Mouse (Mus musculus) limb, embryonic 15.5 days (tissue): Measurements from ENCODE around the gene Capza1. TPM values are rescaled to one million over a fixed set of nuclear protein-coding genes. Genes with fewer than 3 reads are reported as not detected.

Experiments
- ATAC-seq: fragments of 200-750 bp; cut with Nextera tagmentation; 2 replicates; pipeline ENCODE4 v1.8.0; 2017; ENCODE audit warnings: low read depth, moderate TSS enrichment; ENCODE audit not compliant: insufficient number of reproducible peaks, low FRiP score, low TSS enrichment
- H3K27ac ChIP-seq: fragments of 300-500 bp; sonication (generic); 2 replicates; pipeline ENCODE4 v1.5.1; 2015; ENCODE audit warnings: moderate library complexity, mild to moderate bottlenecking, inconsistent platforms
- H3K27me3 ChIP-seq: fragments of 300-500 bp; sonication (generic); 2 replicates; pipeline ENCODE4 v1.6.1; 2015; ENCODE audit warnings: inconsistent platforms
- H3K36me3 ChIP-seq: fragments of 300-500 bp; sonication (generic); 2 replicates; pipeline ENCODE4 v1.6.1; 2015; ENCODE audit warnings: inconsistent platforms
- H3K4me1 ChIP-seq: fragments of 300-500 bp; sonication (generic); 2 replicates; pipeline ENCODE4 v1.6.1; 2015; ENCODE audit warnings: inconsistent platforms
- H3K4me2 ChIP-seq: fragments of 300-500 bp; sonication (generic); 2 replicates; pipeline ENCODE4 v1.6.1; 2015; ENCODE audit warnings: mild to moderate bottlenecking, inconsistent platforms
- H3K4me3 ChIP-seq: fragments of 300-500 bp; sonication (generic); 2 replicates; pipeline ENCODE4 v1.5.1; 2015; ENCODE audit warnings: mild to moderate bottlenecking, inconsistent platforms
- H3K9ac ChIP-seq: fragments of 300-500 bp; sonication (generic); 2 replicates; pipeline ENCODE4 v1.6.1; 2015; ENCODE audit warnings: inconsistent platforms
- H3K9me3 ChIP-seq: fragments of 300-500 bp; sonication (generic); 2 replicates; pipeline ENCODE4 v1.6.1; 2016; ENCODE audit warnings: inconsistent platforms
- WGBS: fragments of 180-500 bp; shearing (Covaris S2); methylation state at CpG from one replicate; pipeline ENCODE4 v1.1.7; 2015; 5-methylcytosine and 5-hydroxymethylcytosine counted together
- polyA plus RNA-seq: library from polyadenylated mRNA; unstranded; fragments of >200 nt; fragmentation: Nextera tagmentation; extraction: Ambion mirVana; gene quantifications from 2 replicates; pipeline ENCODE4 v1.2.1, GENCODE M21; 2015

Capza1 gene
- polyA plus RNA-seq, 1 experiment from 2014 or later = 194 TPM

GRCm38 (mm10) chr3:104783971-104784500 lies 80.3 kb downstream of the Capza1 start:
- H3K36me3 ChIP-seq = no peaks in the 10 kb centered on the region
- no peak overlapping the region for H3K4me2 ChIP-seq
- no peak overlapping the region for H3K27ac ChIP-seq
- WGBS = 43% methylated on average over 14 of the region's 14 CpGs
- no peaks in the 10 kb centered on the region for H3K9me3 ChIP-seq
- peaks cover 58% of the 10 kb centered on the region for H3K27me3 ChIP-seq
- H3K9ac ChIP-seq = no peak overlapping the region
- no peak for ATAC-seq
- peaks cover 29% of the 10 kb centered on the region for H3K4me1 ChIP-seq
- H3K4me3 ChIP-seq = no peak overlapping the region

- Histone ChIP-seq H3K9ac (no peak overlapping the region), H3K4me2 (peak overlapping the region; percentile 98), H3K36me3 (no peaks in the 10 kb centered on the region), H3K9me3 (no peaks in the 10 kb centered on the region), H3K4me1 (peaks cover 28% of the 10 kb centered on the region), H3K27ac (no peak overlapping the region), H3K27me3 (peaks cover 74% of the 10 kb centered on the region), H3K4me3 (peak overlapping the region; percentile 52)
- 21% methylated on average over 12 of the region's 12 CpGs for WGBS
- ATAC-seq = no peak
Measured at GRCm38 (mm10) chr3:104782061-104782681, 82.1 kb downstream of the Capza1 start.

DNA sequence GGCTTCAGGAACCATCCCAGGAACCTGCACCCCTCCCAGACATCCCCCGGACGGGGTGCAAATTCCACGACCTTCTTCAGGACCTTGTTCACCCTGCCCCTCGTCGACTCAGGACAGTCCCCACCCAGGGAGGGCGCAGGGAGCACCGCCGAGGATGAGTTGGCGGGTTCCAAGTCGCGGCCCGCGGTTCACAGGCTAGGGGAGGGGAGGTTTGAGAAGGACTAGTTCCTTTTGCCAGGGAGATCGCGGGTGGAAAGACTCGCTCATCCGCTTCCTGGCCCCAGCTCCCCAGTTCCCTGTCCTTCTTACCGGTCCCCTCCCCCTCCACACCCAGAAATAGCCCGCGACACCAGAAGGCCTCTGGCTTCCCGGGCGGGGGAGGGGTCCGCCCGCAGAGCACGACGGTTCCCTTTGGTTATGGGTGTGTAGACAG lies 82.8 kb downstream of the Capza1 start, which contains the start of gene Fam19a3:
Fam19a3 (minus strand) TSS at position 370 of the 433 bp plus-strand sequence.
- under 1% methylated on average over 26 of the region's 26 CpGs for WGBS
- Histone ChIP-seq H3K4me2 (peak within 1 kb of the TSS; percentile 98), H3K27ac (no peak within 1 kb of the TSS), H3K9me3 (no peaks in the 10 kb centered on the region), H3K36me3 (no peaks in the 10 kb centered on the region), H3K4me1 (peaks cover 31% of the 10 kb centered on the region), H3K9ac (peak within 1 kb of the TSS; percentile 41), H3K27me3 (peaks cover 80% of the 10 kb centered on the region), H3K4me3 (peak within 1 kb of the TSS; percentile 52)
- ATAC-seq = no peak

DNA sequence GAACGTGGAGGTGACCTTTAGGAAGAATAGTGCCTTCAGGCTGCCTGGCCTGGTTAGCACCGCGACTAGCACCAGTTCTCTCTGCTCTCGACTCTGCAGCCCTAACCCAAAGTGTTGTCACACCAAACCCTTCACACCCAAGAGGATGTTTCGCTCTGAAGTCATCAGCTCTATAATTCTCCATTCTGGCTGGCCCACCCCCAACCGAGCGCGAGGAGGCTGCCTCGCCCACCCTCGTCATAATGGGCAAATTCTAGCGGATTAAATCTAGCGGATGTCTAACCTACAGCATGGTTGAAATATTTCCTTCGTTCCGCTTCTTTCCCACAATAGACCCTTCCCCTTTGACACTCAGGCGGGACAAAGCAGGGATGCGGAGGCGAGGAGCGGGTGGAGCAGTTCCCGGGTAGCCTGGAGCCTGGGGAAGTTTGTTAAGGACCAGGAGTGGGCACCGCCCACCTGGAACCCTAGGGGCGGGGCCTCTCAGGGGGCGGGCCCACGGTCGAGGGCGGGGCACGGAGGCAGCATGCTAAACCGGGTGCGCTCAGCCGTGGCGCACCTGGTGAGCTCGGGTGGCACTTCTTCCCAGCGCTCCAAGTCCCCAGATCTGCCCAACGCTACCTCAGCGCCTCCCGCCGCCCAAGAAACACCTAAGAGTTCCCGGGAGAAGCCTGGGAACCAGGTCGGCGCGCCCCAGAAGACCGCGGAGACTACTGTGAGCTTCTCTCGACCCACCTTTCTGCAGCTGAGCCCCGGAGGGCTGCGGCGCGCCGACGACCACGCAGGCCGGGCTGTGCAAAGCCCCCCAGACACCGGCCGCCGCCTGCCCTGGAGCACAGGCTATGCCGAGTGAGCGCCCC lies 83.5 kb downstream of the Capza1 start, which contains the start of gene Ppm1j:
Ppm1j (plus strand) TSS at position 496 of the 860 bp plus-strand sequence.
- H3K4me2 ChIP-seq = peak within 1 kb of the TSS; percentile 98
- peak within 1 kb of the TSS; percentile 41 for H3K9ac ChIP-seq
- no peak within 1 kb of the TSS for H3K27ac ChIP-seq
- no peaks in the 10 kb centered on the region for H3K36me3 ChIP-seq
- peak; percentile 66 for ATAC-seq
- H3K27me3 ChIP-seq = peaks cover 86% of the 10 kb centered on the region
- H3K4me1 ChIP-seq = peaks cover 31% of the 10 kb centered on the region
- WGBS = 1% methylated on average over 56 of the region's 56 CpGs
- H3K4me3 ChIP-seq = peak within 1 kb of the TSS; percentile 52
- H3K9me3 ChIP-seq = no peaks in the 10 kb centered on the region

DNA sequence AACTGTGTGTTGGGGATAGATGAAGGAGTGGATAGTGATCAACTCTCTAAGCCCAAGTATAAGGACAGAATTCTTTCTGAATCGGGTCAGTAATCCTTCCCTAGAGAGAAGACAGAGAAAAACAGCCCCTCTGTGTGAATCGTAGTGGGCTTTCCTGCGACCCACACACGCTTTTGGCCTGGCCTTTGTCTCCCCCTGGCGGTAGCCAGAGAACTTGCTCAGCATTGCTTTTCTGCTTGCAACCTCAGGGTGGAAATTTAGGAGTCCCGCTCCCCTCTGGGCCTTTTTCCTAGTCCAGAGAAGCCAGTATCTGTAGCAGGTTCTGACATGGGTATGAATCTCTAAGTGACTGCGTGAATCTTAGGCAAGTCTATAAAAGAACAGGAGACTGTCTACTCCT lies 84.4 kb downstream of the Capza1 start:
- H3K27me3 ChIP-seq = peaks cover 83% of the 10 kb centered on the region
- H3K4me1 ChIP-seq = peaks cover 31% of the 10 kb centered on the region
- H3K9me3 ChIP-seq = no peaks in the 10 kb centered on the region
- no peak overlapping the region for H3K4me2 ChIP-seq
- H3K27ac ChIP-seq = no peak overlapping the region
- ATAC-seq = no peak
- H3K4me3 ChIP-seq = no peak overlapping the region
- WGBS = 1% methylated on average over 7 of the region's 7 CpGs
- H3K36me3 ChIP-seq = no peaks in the 10 kb centered on the region
- no peak overlapping the region for H3K9ac ChIP-seq

- Histone ChIP-seq H3K4me3 (peak overlapping the region; percentile 39), H3K4me2 (peak overlapping the region; percentile 72), H3K27ac (no peak overlapping the region), H3K9me3 (no peaks in the 10 kb centered on the region), H3K36me3 (no peaks in the 10 kb centered on the region), H3K4me1 (peaks cover 33% of the 10 kb centered on the region), H3K9ac (peak overlapping the region; percentile 31; the same call in 1 of the 2 replicates), H3K27me3 (peaks cover 62% of the 10 kb centered on the region)
- no peak for ATAC-seq
- WGBS = under 1% methylated on average over 20 of the region's 20 CpGs
Measured at GRCm38 (mm10) chr3:104777342-104777741, 87.0 kb downstream of the Capza1 start.

- 60% methylated on average over 7 of the region's 7 CpGs for WGBS
- Histone ChIP-seq H3K9ac (no peak overlapping the region), H3K27ac (no peak overlapping the region), H3K36me3 (no peaks in the 10 kb centered on the region), H3K4me3 (no peak overlapping the region), H3K9me3 (no peaks in the 10 kb centered on the region), H3K4me1 (peaks cover 19% of the 10 kb centered on the region), H3K4me2 (no peak overlapping the region), H3K27me3 (peaks cover 24% of the 10 kb centered on the region; the same call in 1 of the 2 replicates)
- ATAC-seq = no peak
Measured at GRCm38 (mm10) chr3:104773301-104773700, 91.0 kb downstream of the Capza1 start.

Other genes starting within 250 kb of the Capza1 start
- 43.7 and 45.6 TPM in 2 replicates for gene Slc16a1, start 225.8 kb downstream of the Capza1 start, polyA plus RNA-seq
- 4.6 and 5.5 TPM in 2 replicates for gene Ppm1j, start 83.4 kb downstream of the Capza1 start, polyA plus RNA-seq
- 0.15 and 0.20 TPM in 2 replicates for gene Fam19a3, start 82.7 kb downstream of the Capza1 start, polyA plus RNA-seq
- 193 and 202 TPM in 2 replicates for gene Rhoc, start 76.1 kb downstream of the Capza1 start, polyA plus RNA-seq
- gene Mov10, start 45.9 kb downstream of the Capza1 start, polyA plus RNA-seq = 48.7 and 50.7 TPM in 2 replicates
- 40.7 and 45.0 TPM in 2 replicates for gene St7l, start 500 bp downstream of the Capza1 start, polyA plus RNA-seq
- 1.2 and 1.7 TPM in 2 replicates for gene Wnt2b, start 97.4 kb upstream of the Capza1 start, polyA plus RNA-seq
- 28.1 and 28.7 TPM in 2 replicates for gene Cttnbp2nl, start 188.6 kb upstream of the Capza1 start, polyA plus RNA-seq
- not detected in 2 replicates for gene 4930564D02Rik, start 202.3 kb upstream of the Capza1 start, polyA plus RNA-seq